Mouse (Mus musculus): ENCODE data around the gene Stx16. TPM values are rescaled to one million over a fixed set of nuclear protein-coding genes. Genes with fewer than 3 reads are reported as not detected.

Stx16 gene
- 10 to 100 TPM; 44.3 to 56.0 TPM for total RNA-seq (2021)

GRCm38 (mm10) chr2:174075673-174076432 lies at the start of gene Stx16:
Stx16 (plus strand) TSS chr2:174076308.
- peak; percentile 94 for DNase-seq
- intact Hi-C loops (cut with DNase I) = loop anchor here (5.0 kb wide), 2 partner anchors 216 to 489 kb away; no protein-coding TSS in a partner anchor

GRCm38 (mm10) chr2:174026406-174026805 lies 49.7 kb upstream of the Stx16 start:
- no peak for DNase-seq
- intact Hi-C loops (cut with DNase I) = no loop called here

GRCm38 (mm10) chr2:174033257-174033800 lies 42.8 kb upstream of the Stx16 start:
- intact Hi-C loops (cut with DNase I) = no loop called here
- DNase-seq = no peak

- no peak for DNase-seq
- intact Hi-C loops (cut with DNase I) = no loop called here
Observed at GRCm38 (mm10) chr2:174047656-174048055, 28.5 kb upstream of the Stx16 start.

GRCm38 (mm10) chr2:174049481-174050338 lies 26.4 kb upstream of the Stx16 start:
- DNase-seq = peak; percentile 41
- intact Hi-C loops (cut with DNase I) = no loop called here

- intact Hi-C loops (cut with DNase I) = no loop called here
- no peak for DNase-seq
Observed at GRCm38 (mm10) chr2:174050339-174050685, 25.8 kb upstream of the Stx16 start.

GRCm38 (mm10) chr2:174051081-174051481 lies 25.0 kb upstream of the Stx16 start:
- DNase-seq = no peak
- intact Hi-C loops (cut with DNase I) = no loop called here

- intact Hi-C loops (cut with DNase I) = no loop called here
- DNase-seq = no peak
Observed at GRCm38 (mm10) chr2:174054496-174054895, 21.6 kb upstream of the Stx16 start.

GRCm38 (mm10) chr2:174057730-174058129 lies 18.4 kb upstream of the Stx16 start:
- intact Hi-C loops (cut with DNase I) = no loop called here

GRCm38 (mm10) chr2:174058316-174058939 lies 17.7 kb upstream of the Stx16 start:
- no peak for DNase-seq
- intact Hi-C loops (cut with DNase I) = no loop called here

More at GRCm38 (mm10) chr2:174057730-174058129, 18.4 kb upstream of the Stx16 start:
- DNase-seq = no peak

GRCm38 (mm10) chr2:174059591-174060385 lies 16.3 kb upstream of the Stx16 start:
- no peak for DNase-seq
- intact Hi-C loops (cut with DNase I) = no loop called here

GRCm38 (mm10) chr2:174061219-174061618 lies 14.9 kb upstream of the Stx16 start:
- no peak for DNase-seq
- intact Hi-C loops (cut with DNase I) = no loop called here

- intact Hi-C loops (cut with DNase I) = no loop called here
- no peak for DNase-seq
Observed at GRCm38 (mm10) chr2:174063074-174063473, 13.0 kb upstream of the Stx16 start.

GRCm38 (mm10) chr2:174063527-174064211 lies 12.4 kb upstream of the Stx16 start:
- intact Hi-C loops (cut with DNase I) = no loop called here
- no peak for DNase-seq

GRCm38 (mm10) chr2:174067793-174068419 lies 8.2 kb upstream of the Stx16 start:
- no peak for DNase-seq
- intact Hi-C loops (cut with DNase I) = no loop called here

GRCm38 (mm10) chr2:174069532-174070049 lies 6.5 kb upstream of the Stx16 start:
- intact Hi-C loops (cut with DNase I) = no loop called here

GRCm38 (mm10) chr2:174071406-174071805 lies 4.7 kb upstream of the Stx16 start:
- no peak for DNase-seq
- intact Hi-C loops (cut with DNase I) = no loop called here

More at GRCm38 (mm10) chr2:174069532-174070049, 6.5 kb upstream of the Stx16 start:
- DNase-seq = no peak

GRCm38 (mm10) chr2:174073156-174073790 lies 2.8 kb upstream of the Stx16 start:
- DNase-seq = no peak
- intact Hi-C loops (cut with DNase I) = no loop called here
